Mouse (Mus musculus) midbrain, embryonic 12.5 days (tissue): ENCODE results near the gene Galnt15. TPM values are rescaled to one million over a fixed set of nuclear protein-coding genes. Genes with fewer than 3 reads are reported as not detected.

Experiments
- ATAC-seq: fragments of 200-750 bp; cut with Nextera tagmentation; 2 replicates; pipeline ENCODE4 v1.8.0; 2017; ENCODE audit warnings: low read depth, moderate TSS enrichment, moderate library complexity; ENCODE audit not compliant: low FRiP score
- H3K27ac ChIP-seq: fragments of 300-500 bp; sonication (generic); replicated peaks from 2 replicates; pipeline ENCODE4 v1.5.1; 2016; ENCODE audit warnings: mild to moderate bottlenecking
- H3K27me3 ChIP-seq: fragments of 300-500 bp; sonication (generic); 2 replicates; pipeline ENCODE4 v1.6.1; 2016; ENCODE audit warnings: mild to moderate bottlenecking
- H3K36me3 ChIP-seq: fragments of 300-500 bp; sonication (generic); 2 replicates; pipeline ENCODE4 v1.6.1; 2016
- H3K4me1 ChIP-seq: fragments of 300-500 bp; sonication (generic); 2 replicates; pipeline ENCODE4 v1.6.1; 2016
- H3K4me2 ChIP-seq: fragments of 300-500 bp; sonication (generic); replicated peaks from 2 replicates; pipeline ENCODE4 v1.6.1; 2016; ENCODE audit warnings: mild to moderate bottlenecking, moderate library complexity
- H3K4me3 ChIP-seq: fragments of 300-500 bp; sonication (generic); 2 replicates; pipeline ENCODE4 v1.5.1; 2016; ENCODE audit warnings: mild to moderate bottlenecking
- H3K9ac ChIP-seq: fragments of 300-500 bp; sonication (generic); replicated peaks from 2 replicates; pipeline ENCODE4 v1.6.1; 2016; ENCODE audit warnings: mild to moderate bottlenecking, moderate library complexity
- H3K9me3 ChIP-seq: fragments of 300-500 bp; sonication (generic); 2 replicates; pipeline ENCODE4 v1.6.1; 2016; ENCODE audit warnings: mild to moderate bottlenecking
- WGBS: fragments of 180-500 bp; shearing (Covaris S2); methylation state at CpG from one replicate; pipeline ENCODE4 v1.1.7; 2016; 5-methylcytosine and 5-hydroxymethylcytosine counted together
- polyA plus RNA-seq: library from polyadenylated mRNA; unstranded; fragments of >200 nt; fragmentation: Nextera tagmentation; extraction: Ambion mirVana; gene quantifications from 2 replicates; pipeline ENCODE4 v1.2.1, GENCODE M21; 2016

The Galnt15 gene
- polyA plus RNA-seq, result 0.09 and 0.10 TPM in 2 replicates

- H3K36me3 ChIP-seq, result no peaks in the 10 kb centered on the region
- H3K9me3 ChIP-seq, result no peaks in the 10 kb centered on the region
- peaks cover 7% of the 10 kb centered on the region; the same call in 1 of the 2 replicates for H3K27me3 ChIP-seq
- H3K4me3 ChIP-seq, result no peak within 1 kb of the TSS
- ATAC-seq, result no peak
- H3K27ac ChIP-seq, result no peak within 1 kb of the TSS
- H3K4me2 ChIP-seq, result no peak within 1 kb of the TSS
- no peak within 1 kb of the TSS for H3K9ac ChIP-seq
- H3K4me1 ChIP-seq, result peaks cover 14% of the 10 kb centered on the region
- 22% methylated on average over 9 of the region's 9 CpGs for WGBS
Observed at GRCm38 (mm10) chr14:32028681-32029091, at the start of gene Galnt15. Gene Galnt15, plus strand, starts transcription at chr14:32028989.

- Histone ChIP-seq H3K9me3 (no peaks in the 10 kb centered on the region), H3K4me1 (no peaks in the 10 kb centered on the region), H3K4me2 (no peak overlapping the region), H3K4me3 (no peak overlapping the region), H3K27ac (no peak overlapping the region), H3K36me3 (no peaks in the 10 kb centered on the region), H3K9ac (no peak overlapping the region), H3K27me3 (no peaks in the 10 kb centered on the region)
- WGBS, result 53% methylated on average over 8 of the region's 8 CpGs
- no peak for ATAC-seq
Observed at GRCm38 (mm10) chr14:31994021-31994420, 34.8 kb upstream of the Galnt15 start.

GRCm38 (mm10) chr14:32000941-32001340 lies 27.8 kb upstream of the Galnt15 start:
- no peak overlapping the region for H3K4me2 ChIP-seq
- 74% methylated on average over 7 of the region's 7 CpGs for WGBS
- ATAC-seq, result no peak
- H3K9me3 ChIP-seq, result no peaks in the 10 kb centered on the region
- no peak overlapping the region for H3K27ac ChIP-seq
- H3K36me3 ChIP-seq, result no peaks in the 10 kb centered on the region
- no peak overlapping the region for H3K9ac ChIP-seq
- H3K4me1 ChIP-seq, result peaks cover 8% of the 10 kb centered on the region
- H3K4me3 ChIP-seq, result no peak overlapping the region
- H3K27me3 ChIP-seq, result no peaks in the 10 kb centered on the region

- H3K36me3 ChIP-seq, result no peaks in the 10 kb centered on the region
- H3K9me3 ChIP-seq, result no peaks in the 10 kb centered on the region
- WGBS, result 56% methylated on average over 15 of the region's 15 CpGs
- no peaks in the 10 kb centered on the region for H3K27me3 ChIP-seq
- H3K9ac ChIP-seq, result no peak overlapping the region
- peaks cover 8% of the 10 kb centered on the region for H3K4me1 ChIP-seq
- H3K4me3 ChIP-seq, result no peak overlapping the region
- ATAC-seq, result peak; percentile 30; the same call in 1 of the 2 replicates
- peak overlapping the region; percentile 54 for H3K27ac ChIP-seq
- no peak overlapping the region for H3K4me2 ChIP-seq
Observed at GRCm38 (mm10) chr14:32002502-32003338, 26.1 kb upstream of the Galnt15 start.

- H3K27ac ChIP-seq, result no peak overlapping the region
- no peak overlapping the region for H3K4me2 ChIP-seq
- no peak overlapping the region for H3K9ac ChIP-seq
- H3K4me1 ChIP-seq, result peaks cover 8% of the 10 kb centered on the region
- no peaks in the 10 kb centered on the region for H3K27me3 ChIP-seq
- H3K4me3 ChIP-seq, result no peak overlapping the region
- H3K9me3 ChIP-seq, result no peaks in the 10 kb centered on the region
- no peak for ATAC-seq
- 81% methylated on average over 7 of the region's 7 CpGs for WGBS
- H3K36me3 ChIP-seq, result no peaks in the 10 kb centered on the region
Observed at GRCm38 (mm10) chr14:32003904-32004596, 24.7 kb upstream of the Galnt15 start.

- no peak overlapping the region for H3K9ac ChIP-seq
- H3K36me3 ChIP-seq, result no peaks in the 10 kb centered on the region
- no peaks in the 10 kb centered on the region for H3K9me3 ChIP-seq
- peaks cover 8% of the 10 kb centered on the region for H3K4me1 ChIP-seq
- H3K4me2 ChIP-seq, result no peak overlapping the region
- WGBS, result 84% methylated on average over 9 of the region's 9 CpGs
- no peak for ATAC-seq
- no peak overlapping the region for H3K27ac ChIP-seq
- no peak overlapping the region for H3K4me3 ChIP-seq
- H3K27me3 ChIP-seq, result no peaks in the 10 kb centered on the region
Observed at GRCm38 (mm10) chr14:32005673-32006261, 23.0 kb upstream of the Galnt15 start.

GRCm38 (mm10) chr14:32007654-32008335 lies 21.0 kb upstream of the Galnt15 start:
- no peaks in the 10 kb centered on the region for H3K27me3 ChIP-seq
- 92% methylated on average over 4 of the region's 4 CpGs for WGBS
- no peak overlapping the region for H3K9ac ChIP-seq
- H3K27ac ChIP-seq, result no peak overlapping the region
- no peaks in the 10 kb centered on the region for H3K36me3 ChIP-seq
- H3K9me3 ChIP-seq, result no peaks in the 10 kb centered on the region
- no peak overlapping the region for H3K4me2 ChIP-seq
- no peak for ATAC-seq
- peaks cover 5% of the 10 kb centered on the region for H3K4me1 ChIP-seq
- no peak overlapping the region for H3K4me3 ChIP-seq

GRCm38 (mm10) chr14:32009715-32010114 lies 19.1 kb upstream of the Galnt15 start:
- no peaks in the 10 kb centered on the region for H3K27me3 ChIP-seq
- no peak for ATAC-seq
- H3K36me3 ChIP-seq, result no peaks in the 10 kb centered on the region
- 96% methylated on average over 2 of the region's 2 CpGs for WGBS
- H3K4me1 ChIP-seq, result no peaks in the 10 kb centered on the region
- H3K27ac ChIP-seq, result no peak overlapping the region
- H3K4me2 ChIP-seq, result no peak overlapping the region
- no peak overlapping the region for H3K9ac ChIP-seq
- no peak overlapping the region for H3K4me3 ChIP-seq
- H3K9me3 ChIP-seq, result no peaks in the 10 kb centered on the region

GRCm38 (mm10) chr14:32011547-32012304 lies 17.1 kb upstream of the Galnt15 start:
- peaks cover 8% of the 10 kb centered on the region for H3K4me1 ChIP-seq

GRCm38 (mm10) chr14:32015131-32015770 lies 13.5 kb upstream of the Galnt15 start:
- Histone ChIP-seq H3K27me3 (no peaks in the 10 kb centered on the region), H3K4me2 (no peak overlapping the region), H3K36me3 (no peaks in the 10 kb centered on the region), H3K4me3 (no peak overlapping the region), H3K27ac (no peak overlapping the region), H3K9ac (no peak overlapping the region), H3K9me3 (no peaks in the 10 kb centered on the region), H3K4me1 (peaks cover 15% of the 10 kb centered on the region)
- WGBS, result 91% methylated on average over 7 of the region's 7 CpGs
- no peak for ATAC-seq

More at GRCm38 (mm10) chr14:32011547-32012304, 17.1 kb upstream of the Galnt15 start:
- Histone ChIP-seq H3K4me2 (no peak overlapping the region), H3K27me3 (no peaks in the 10 kb centered on the region), H3K27ac (no peak overlapping the region), H3K4me3 (no peak overlapping the region), H3K9ac (no peak overlapping the region), H3K36me3 (no peaks in the 10 kb centered on the region), H3K9me3 (no peaks in the 10 kb centered on the region)
- no peak for ATAC-seq
- WGBS, result 71% methylated on average over 6 of the region's 6 CpGs

- Histone ChIP-seq H3K9ac (no peak overlapping the region), H3K4me1 (peaks cover 15% of the 10 kb centered on the region), H3K27me3 (no peaks in the 10 kb centered on the region), H3K4me2 (peak overlapping the region; percentile 27), H3K9me3 (no peaks in the 10 kb centered on the region), H3K4me3 (no peak overlapping the region), H3K36me3 (no peaks in the 10 kb centered on the region), H3K27ac (peak overlapping the region; percentile 86)
- 0 out of 2 replicates have a peak, but pooled peaks have one; percentile 13 for ATAC-seq
- 80% methylated on average over 3 of the region's 3 CpGs for WGBS
Observed at GRCm38 (mm10) chr14:32016466-32016865, 12.3 kb upstream of the Galnt15 start.
